Mouse (Mus musculus): ENCODE measurements around the gene Cyb561d2. TPM values are rescaled to one million over a fixed set of nuclear protein-coding genes. Genes with fewer than 3 reads are reported as not detected.

The Cyb561d2 gene
- polyA plus RNA-seq, 1 experiment from 2014 or later, result 21.9 TPM

GRCm38 (mm10) chr9:107510384-107511100, 31.5 kb downstream of the Cyb561d2 start:
- 82% methylated on average over 14 of the region's 14 CpGs for whole genome bisulfite sequencing
- Histone ChIP-seq H3K4me2 (ENCODE audit: low read depth) (no peak overlapping the region), H3K27me3 (ENCODE audit: control insufficient read depth, insufficient read depth, low read length) (no peaks in the 10 kb centered on the region), H3K4me3 (ENCODE audit: low read depth, low read length) (no peak overlapping the region), H3K9ac (ENCODE audit: low read length) (no peak overlapping the region), H3K36me3 (ENCODE audit: control insufficient read depth, insufficient read depth, low read length) (no peaks in the 10 kb centered on the region), H3K9me3 (ENCODE audit: control insufficient read depth, low read length) (no peaks in the 10 kb centered on the region), H3K4me1 (ENCODE audit: control insufficient read depth, insufficient read depth, low read length) (0 out of 2 replicates have a peak, but pooled peaks cover 8% of the 10 kb centered on the region), H3K27ac (ENCODE audit: low read depth, low read length) (no peak overlapping the region)
- ATAC-seq (ENCODE audit: insufficient read depth, low FRiP score, low TSS enrichment) (no peak), DNase-seq (ENCODE audit: low spot score) (no peak)

- no peaks in the 10 kb centered on the region for H3K36me3 ChIP-seq (ENCODE audit: control insufficient read depth, insufficient read depth, low read length)
- 0 out of 2 replicates have a peak, but pooled peaks cover 8% of the 10 kb centered on the region for H3K4me1 ChIP-seq (ENCODE audit: control insufficient read depth, insufficient read depth, low read length)
- H3K27me3 ChIP-seq (ENCODE audit: control insufficient read depth, insufficient read depth, low read length), result no peaks in the 10 kb centered on the region
- no peaks in the 10 kb centered on the region for H3K9me3 ChIP-seq (ENCODE audit: control insufficient read depth, low read length)
- ATAC-seq (ENCODE audit: insufficient read depth, low FRiP score, low TSS enrichment) (no peak), DNase-seq (ENCODE audit: low spot score) (no peak)
- H3K9ac ChIP-seq (ENCODE audit: low read length), result no peak overlapping the region
- no peak overlapping the region for H3K4me2 ChIP-seq (ENCODE audit: low read depth)
- 58% methylated on average over 10 of the region's 10 CpGs for WGBS
- no peak overlapping the region for H3K4me3 ChIP-seq (ENCODE audit: low read depth, low read length)
- H3K27ac ChIP-seq (ENCODE audit: low read depth, low read length), result no peak overlapping the region
Measured at GRCm38 (mm10) chr9:107508266-107508665, 33.7 kb downstream of the Cyb561d2 start.

- Histone ChIP-seq H3K4me3 (ENCODE audit: low read depth, low read length) (no peak overlapping the region), H3K4me1 (ENCODE audit: control insufficient read depth, insufficient read depth, low read length) (0 out of 2 replicates have a peak, but pooled peaks cover 4% of the 10 kb centered on the region), H3K36me3 (ENCODE audit: control insufficient read depth, insufficient read depth, low read length) (no peaks in the 10 kb centered on the region), H3K27me3 (ENCODE audit: control insufficient read depth, insufficient read depth, low read length) (no peaks in the 10 kb centered on the region), H3K4me2 (ENCODE audit: low read depth) (no peak overlapping the region), H3K27ac (ENCODE audit: low read depth, low read length) (0 out of 2 replicates have a peak overlapping the region, but pooled peaks have one; percentile 11), H3K9me3 (ENCODE audit: control insufficient read depth, low read length) (no peaks in the 10 kb centered on the region), H3K9ac (ENCODE audit: low read length) (no peak overlapping the region)
- no peak for ATAC-seq (ENCODE audit: insufficient read depth, low FRiP score, low TSS enrichment)
- 79% methylated on average over 19 of the region's 19 CpGs for WGBS
- no peak for DNase-seq (ENCODE audit: low spot score)
Measured at GRCm38 (mm10) chr9:107504662-107505537, 37.1 kb downstream of the Cyb561d2 start.

- no peak overlapping the region for H3K27ac ChIP-seq (ENCODE audit: low read depth, low read length)
- H3K27me3 ChIP-seq (ENCODE audit: control insufficient read depth, insufficient read depth, low read length), result no peaks in the 10 kb centered on the region
- no peaks in the 10 kb centered on the region for H3K36me3 ChIP-seq (ENCODE audit: control insufficient read depth, insufficient read depth, low read length)
- H3K9ac ChIP-seq (ENCODE audit: low read length), result no peak overlapping the region
- H3K4me1 ChIP-seq (ENCODE audit: control insufficient read depth, insufficient read depth, low read length), result 0 out of 2 replicates have a peak, but pooled peaks cover 2% of the 10 kb centered on the region
- ATAC-seq (ENCODE audit: insufficient read depth, low FRiP score, low TSS enrichment) (no peak), DNase-seq (ENCODE audit: low spot score) (no peak)
- no peaks in the 10 kb centered on the region for H3K9me3 ChIP-seq (ENCODE audit: control insufficient read depth, low read length)
- H3K4me3 ChIP-seq (ENCODE audit: low read depth, low read length), result no peak overlapping the region
- no peak overlapping the region for H3K4me2 ChIP-seq (ENCODE audit: low read depth)
- WGBS, result 90% methylated on average over 12 of the region's 12 CpGs
Measured at GRCm38 (mm10) chr9:107502131-107502846, 39.7 kb downstream of the Cyb561d2 start.

- no peak overlapping the region for H3K4me2 ChIP-seq (ENCODE audit: low read depth)
- ATAC-seq (ENCODE audit: insufficient read depth, low FRiP score, low TSS enrichment) (no peak), DNase-seq (ENCODE audit: low spot score) (no peak)
- no peak overlapping the region for H3K9ac ChIP-seq (ENCODE audit: low read length)
- H3K36me3 ChIP-seq (ENCODE audit: control insufficient read depth, insufficient read depth, low read length), result no peaks in the 10 kb centered on the region
- no peaks in the 10 kb centered on the region for H3K4me1 ChIP-seq (ENCODE audit: control insufficient read depth, insufficient read depth, low read length)
- no peaks in the 10 kb centered on the region for H3K27me3 ChIP-seq (ENCODE audit: control insufficient read depth, insufficient read depth, low read length)
- no peaks in the 10 kb centered on the region for H3K9me3 ChIP-seq (ENCODE audit: control insufficient read depth, low read length)
- H3K4me3 ChIP-seq (ENCODE audit: low read depth, low read length), result no peak overlapping the region
- WGBS, result 88% methylated on average over 3 of the region's 3 CpGs
- no peak overlapping the region for H3K27ac ChIP-seq (ENCODE audit: low read depth, low read length)
Measured at GRCm38 (mm10) chr9:107500708-107501286, 41.2 kb downstream of the Cyb561d2 start.

- DNase-seq (ENCODE audit: low spot score), result no peak
- H3K4me3 ChIP-seq (ENCODE audit: low read depth, low read length), result no peak overlapping the region
- H3K9ac ChIP-seq (ENCODE audit: low read length), result no peak overlapping the region
- no peaks in the 10 kb centered on the region for H3K36me3 ChIP-seq (ENCODE audit: control insufficient read depth, insufficient read depth, low read length)
- no peaks in the 10 kb centered on the region for H3K9me3 ChIP-seq (ENCODE audit: control insufficient read depth, low read length)
- no peak overlapping the region for H3K27ac ChIP-seq (ENCODE audit: low read depth, low read length)
- WGBS, result 83% methylated on average over 3 of the region's 3 CpGs
- no peaks in the 10 kb centered on the region for H3K27me3 ChIP-seq (ENCODE audit: control insufficient read depth, insufficient read depth, low read length)
- no peaks in the 10 kb centered on the region for H3K4me1 ChIP-seq (ENCODE audit: control insufficient read depth, insufficient read depth, low read length)
- no peak overlapping the region for H3K4me2 ChIP-seq (ENCODE audit: low read depth)
- ATAC-seq (ENCODE audit: insufficient read depth, low FRiP score, low TSS enrichment), result no peak
Measured at GRCm38 (mm10) chr9:107496359-107496758, 45.6 kb downstream of the Cyb561d2 start.

GRCm38 (mm10) chr9:107494238-107494637, 47.8 kb downstream of the Cyb561d2 start:
- H3K27me3 ChIP-seq (ENCODE audit: control insufficient read depth, insufficient read depth, low read length), result no peaks in the 10 kb centered on the region
- no peak for DNase-seq (ENCODE audit: low spot score)
- H3K27ac ChIP-seq (ENCODE audit: low read depth, low read length), result no peak overlapping the region
- H3K9me3 ChIP-seq (ENCODE audit: control insufficient read depth, low read length), result no peaks in the 10 kb centered on the region
- H3K9ac ChIP-seq (ENCODE audit: low read length), result no peak overlapping the region
- H3K4me1 ChIP-seq (ENCODE audit: control insufficient read depth, insufficient read depth, low read length), result no peaks in the 10 kb centered on the region
- H3K4me3 ChIP-seq (ENCODE audit: low read depth, low read length), result no peak overlapping the region
- 79% methylated on average over 12 of the region's 12 CpGs for WGBS
- H3K4me2 ChIP-seq (ENCODE audit: low read depth), result no peak overlapping the region
- ATAC-seq (ENCODE audit: insufficient read depth, low FRiP score, low TSS enrichment), result no peak
- no peaks in the 10 kb centered on the region for H3K36me3 ChIP-seq (ENCODE audit: control insufficient read depth, insufficient read depth, low read length)

GRCm38 (mm10) chr9:107493511-107493910, 48.5 kb downstream of the Cyb561d2 start:
- no peaks in the 10 kb centered on the region for H3K27me3 ChIP-seq (ENCODE audit: control insufficient read depth, insufficient read depth, low read length)
- ATAC-seq (ENCODE audit: insufficient read depth, low FRiP score, low TSS enrichment) (no peak), DNase-seq (ENCODE audit: low spot score) (no peak)
- no peaks in the 10 kb centered on the region for H3K9me3 ChIP-seq (ENCODE audit: control insufficient read depth, low read length)
- H3K4me2 ChIP-seq (ENCODE audit: low read depth), result no peak overlapping the region
- no peaks in the 10 kb centered on the region for H3K36me3 ChIP-seq (ENCODE audit: control insufficient read depth, insufficient read depth, low read length)
- no peak overlapping the region for H3K4me3 ChIP-seq (ENCODE audit: low read depth, low read length)
- no peaks in the 10 kb centered on the region for H3K4me1 ChIP-seq (ENCODE audit: control insufficient read depth, insufficient read depth, low read length)
- H3K9ac ChIP-seq (ENCODE audit: low read length), result no peak overlapping the region
- no peak overlapping the region for H3K27ac ChIP-seq (ENCODE audit: low read depth, low read length)
- WGBS, result 78% methylated on average over 1 of the region's 1 CpGs
